Mouse (Mus musculus): ENCODE results near the gene Nt5dc3.

GRCm38 (mm10) chr10:86824093-86824492, 45.3 kb downstream of the Nt5dc3 start:
- TF ChIP-seq CTCF (IDR thresholded peaks at IDR 0.05; ENCODE audit: control insufficient read depth, insufficient read depth, low read length) (no peak), POLR2A (IDR thresholded peaks at IDR 0.05; ENCODE audit: borderline replicate concordance, control insufficient read depth, low read depth, low read length) (no peak)
